In genomic region chr10:5309961-5310713, GRCm38 (mm10) we compare ENCODE assay signal across 8 mouse cellular contexts.
DNase-seq lines count a peak whose midpoint lies in the region; ATAC-seq lines count a peak whose summit lies in the region.

No protein-coding gene starts in this region.

- peak; percentile 21 for DNase-seq in liver
- no peak for DNase-seq in right cerebral cortex, postnatal 36 days (ENCODE audit: low spot score in 2 of 2)
- no peak for DNase-seq in kidney, adult 8-10 months
- DNase-seq in adrenal gland, adult 8-10 months: no peak

- no peaks in the 10 kb centered on the region for H3K36me3 ChIP-seq in liver, embryonic 12.5 days
- no peaks in the 10 kb centered on the region for H3K36me3 ChIP-seq in embryonic facial prominence, embryonic 13.5 days
- H3K36me3 ChIP-seq in intestine, embryonic 15.5 days: no peaks in the 10 kb centered on the region
- H3K36me3 ChIP-seq in neural tube, embryonic 15.5 days: no peaks in the 10 kb centered on the region

- no peak overlapping the region for H3K4me3 ChIP-seq in liver, embryonic 12.5 days
- no peak overlapping the region for H3K4me3 ChIP-seq in embryonic facial prominence, embryonic 13.5 days
- no peak overlapping the region for H3K4me3 ChIP-seq in intestine, embryonic 15.5 days (replicated peaks)
- no peak overlapping the region for H3K4me3 ChIP-seq in neural tube, embryonic 15.5 days (replicated peaks)

- no peak overlapping the region for H3K9ac ChIP-seq in liver, embryonic 12.5 days
- H3K9ac ChIP-seq in embryonic facial prominence, embryonic 13.5 days: no peak overlapping the region
- H3K9ac ChIP-seq in intestine, embryonic 15.5 days: no peak overlapping the region
- no peak overlapping the region for H3K9ac ChIP-seq in neural tube, embryonic 15.5 days (replicated peaks)

- WGBS in liver, embryonic 12.5 days (ENCODE audit: insufficient replicate concordance): 43% methylated on average over 4 of the region's 4 CpGs
- 15% methylated on average over 4 of the region's 4 CpGs for WGBS in embryonic facial prominence, embryonic 13.5 days
- 28% methylated on average over 4 of the region's 4 CpGs for WGBS in intestine, embryonic 15.5 days
- 23% methylated on average over 4 of the region's 4 CpGs for WGBS in neural tube, embryonic 15.5 days

- no peak overlapping the region for H3K4me2 ChIP-seq in liver, embryonic 12.5 days
- H3K4me2 ChIP-seq in embryonic facial prominence, embryonic 13.5 days: peak overlapping the region; percentile 42
- no peak overlapping the region for H3K4me2 ChIP-seq in intestine, embryonic 15.5 days (replicated peaks)
- H3K4me2 ChIP-seq in neural tube, embryonic 15.5 days: no peak overlapping the region

- H3K27me3 ChIP-seq in liver, embryonic 12.5 days (replicated peaks): no peaks in the 10 kb centered on the region
- no peaks in the 10 kb centered on the region for H3K27me3 ChIP-seq in embryonic facial prominence, embryonic 13.5 days
- H3K27me3 ChIP-seq in intestine, embryonic 15.5 days (replicated peaks): no peaks in the 10 kb centered on the region
- no peaks in the 10 kb centered on the region for H3K27me3 ChIP-seq in neural tube, embryonic 15.5 days (replicated peaks)

- no peak for ATAC-seq in liver, embryonic 12.5 days
- peak; percentile 82 for ATAC-seq in embryonic facial prominence, embryonic 13.5 days (ENCODE audit: insufficient number of reproducible peaks, insufficient read depth, low FRiP score, low TSS enrichment, low read depth)
- peak; percentile 85 for ATAC-seq in intestine, embryonic 15.5 days
- ATAC-seq in neural tube, embryonic 15.5 days (ENCODE audit: low FRiP score): 0 out of 2 replicates have a peak, but pooled peaks have one; percentile 46

- H3K27ac ChIP-seq in liver, embryonic 12.5 days: no peak overlapping the region
- H3K27ac ChIP-seq in embryonic facial prominence, embryonic 13.5 days: peak overlapping the region; percentile 86
- H3K27ac ChIP-seq in intestine, embryonic 15.5 days: peak overlapping the region; percentile 56
- H3K27ac ChIP-seq in neural tube, embryonic 15.5 days (replicated peaks): no peak overlapping the region

- no peaks in the 10 kb centered on the region for H3K9me3 ChIP-seq in liver, embryonic 12.5 days (replicated peaks)
- H3K9me3 ChIP-seq in embryonic facial prominence, embryonic 13.5 days: no peaks in the 10 kb centered on the region
- H3K9me3 ChIP-seq in intestine, embryonic 15.5 days: no peaks in the 10 kb centered on the region
- H3K9me3 ChIP-seq in neural tube, embryonic 15.5 days (replicated peaks): no peaks in the 10 kb centered on the region

- no peaks in the 10 kb centered on the region for H3K4me1 ChIP-seq in liver, embryonic 12.5 days
- H3K4me1 ChIP-seq in embryonic facial prominence, embryonic 13.5 days: peaks cover 14% of the 10 kb centered on the region
- peaks cover 6% of the 10 kb centered on the region; the same call in 1 of the 2 replicates for H3K4me1 ChIP-seq in intestine, embryonic 15.5 days (replicated peaks)
- peaks cover 8% of the 10 kb centered on the region; the same call in 1 of the 2 replicates for H3K4me1 ChIP-seq in neural tube, embryonic 15.5 days

Comparison
In these comparisons a context has a peak if more than half of its experiments do, and no peak if none do; other contexts are left out.
1. H3K27ac ChIP-seq: peak in embryonic facial prominence, embryonic 13.5 days (single experiment) and intestine, embryonic 15.5 days (single experiment); none in liver, embryonic 12.5 days (single experiment) and neural tube, embryonic 15.5 days (single experiment).